Comparison of ENCODE assay signal across 11 mouse cellular contexts in genomic region chr1:73169929-73170667, GRCm38 (mm10).
DNase-seq lines count a peak whose midpoint lies in the region; ATAC-seq lines count a peak whose summit lies in the region.
"Had no signal": no experiment of that assay in that cellular context is flagged by ENCODE, and none has a peak within 500 bp of the region (broad histone marks: within the 10 kb centered on the region; RNA-seq: fewer than 3 reads in every experiment).

No protein-coding gene starts in this region.

- peak; percentile 13 for DNase-seq in kidney, adult 11 months
- no peak for DNase-seq in kidney, adult 18-20 months
- peak; percentile 48 for DNase-seq in hindbrain, embryonic 11.5 days (ENCODE audit: low spot score)
- peak; percentile 33 to 61 for DNase-seq in kidney, postnatal 25 days
- no peak for DNase-seq in right cerebral cortex, postnatal 14 days
- no peak for DNase-seq in gastrocnemius, postnatal 4 days (ENCODE audit: low spot score in 2 of 2)
- DNase-seq in spleen, postnatal 4 days (ENCODE audit: low spot score in 2 of 2): no peak
- DNase-seq: lung, adult 2 months had no signal

- no peaks in the 10 kb centered on the region for H3K36me3 ChIP-seq in hindbrain, embryonic 11.5 days (ENCODE audit: control insufficient read depth, insufficient read depth, low read length)
- H3K36me3 ChIP-seq in neural tube, embryonic 12.5 days: no peaks in the 10 kb centered on the region
- H3K36me3 ChIP-seq: heart, embryonic 15.5 days had no signal

- no peaks in the 10 kb centered on the region for H3K27me3 ChIP-seq in hindbrain, embryonic 11.5 days (ENCODE audit: control insufficient read depth, insufficient read depth, low read length)
- no peaks in the 10 kb centered on the region for H3K27me3 ChIP-seq in neural tube, embryonic 12.5 days (replicated peaks)
- H3K27me3 ChIP-seq: heart, embryonic 15.5 days had no signal

- no peaks in the 10 kb centered on the region for H3K9me3 ChIP-seq in hindbrain, embryonic 11.5 days (ENCODE audit: control insufficient read depth, low read length)
- no peaks in the 10 kb centered on the region for H3K9me3 ChIP-seq in neural tube, embryonic 12.5 days
- H3K9me3 ChIP-seq: heart, embryonic 15.5 days had no signal

- no peak overlapping the region for H3K9ac ChIP-seq in hindbrain, embryonic 11.5 days (ENCODE audit: low read depth, low read length)
- H3K9ac ChIP-seq in neural tube, embryonic 12.5 days: no peak overlapping the region
- H3K9ac ChIP-seq: heart, embryonic 15.5 days had no signal

- 24% methylated on average over 6 of the region's 6 CpGs for WGBS in hindbrain, embryonic 11.5 days
- 29% methylated on average over 6 of the region's 6 CpGs for WGBS in neural tube, embryonic 12.5 days

- H3K4me1 ChIP-seq in hindbrain, embryonic 11.5 days (replicated peaks; ENCODE audit: control insufficient read depth, insufficient read depth, low read length): no peaks in the 10 kb centered on the region
- H3K4me1 ChIP-seq in neural tube, embryonic 12.5 days: peaks cover 16% of the 10 kb centered on the region

- no peak overlapping the region for H3K4me3 ChIP-seq in hindbrain, embryonic 11.5 days (ENCODE audit: low read depth, low read length)
- no peak overlapping the region for H3K4me3 ChIP-seq in neural tube, embryonic 12.5 days
- H3K4me3 ChIP-seq: heart, embryonic 15.5 days had no signal

- peak overlapping the region; percentile 12; the same call in 1 of the 2 replicates for H3K27ac ChIP-seq in hindbrain, embryonic 11.5 days (ENCODE audit: low read depth, low read length)
- H3K27ac ChIP-seq in neural tube, embryonic 12.5 days: no peak overlapping the region
- H3K27ac ChIP-seq: heart, embryonic 15.5 days; stomach, postnatal 0 days had no signal

- peak; percentile 80 for ATAC-seq in hindbrain, embryonic 11.5 days (ENCODE audit: low FRiP score)
- ATAC-seq in neural tube, embryonic 12.5 days (ENCODE audit: low FRiP score, low read depth): peak; percentile 79

- no peak overlapping the region for H3K4me2 ChIP-seq in hindbrain, embryonic 11.5 days (replicated peaks; ENCODE audit: low read depth, low read length)
- H3K4me2 ChIP-seq in neural tube, embryonic 12.5 days (replicated peaks): no peak overlapping the region
- H3K4me2 ChIP-seq: heart, embryonic 15.5 days had no signal

Comparison
In these comparisons a context has a peak if more than half of its experiments do, and no peak if none do; other contexts are left out.
1. DNase-seq: peak in kidney, adult 11 months (single experiment), hindbrain, embryonic 11.5 days (single experiment) and kidney, postnatal 25 days (2 of 2); none in kidney, adult 18-20 months (single experiment), right cerebral cortex, postnatal 14 days (single experiment), gastrocnemius, postnatal 4 days (0 of 2) and spleen, postnatal 4 days (0 of 2).